Mouse (Mus musculus) heart, embryonic 14.5 days (tissue): ENCODE measurements around the gene Zfp568. TPM values are rescaled to one million over a fixed set of nuclear protein-coding genes. Genes with fewer than 3 reads are reported as not detected.

Experiments
- ATAC-seq: fragments of 200-750 bp; cut with Nextera tagmentation; 2 replicates; pipeline ENCODE4 v1.8.0; 2017; ENCODE audit warnings: low read depth, moderate TSS enrichment; ENCODE audit not compliant: insufficient number of reproducible peaks, insufficient read depth, low FRiP score
- H3K27ac ChIP-seq, 2 experiments: fragments of 200-500 bp in 1 of 2; fragments of 300-500 bp in 1 of 2; sonication (generic) in 1 of 2; replicated peaks in 1 of 2; 2 replicates each; pipeline ENCODE4 v1.5.1; 2012 to 2014; ENCODE audit warnings: low read depth in 2 of 2, low read length in 2 of 2, control low read depth in 1 of 2, mild to moderate bottlenecking in 1 of 2, mixed read lengths in 1 of 2; ENCODE audit not compliant: control insufficient read depth in 1 of 2, insufficient read depth in 1 of 2
- H3K27me3 ChIP-seq: fragments of 300-500 bp; sonication (generic); 2 replicates; pipeline ENCODE4 v1.6.1; 2014; ENCODE audit warnings: mild to moderate bottlenecking, low read length, control low read depth; ENCODE audit not compliant: control insufficient read depth, insufficient read depth
- H3K36me3 ChIP-seq: fragments of 300-500 bp; sonication (generic); 2 replicates; pipeline ENCODE4 v1.6.1; 2014; ENCODE audit warnings: mild to moderate bottlenecking, control low read depth, low read length, mixed read lengths; ENCODE audit not compliant: control insufficient read depth, insufficient read depth
- H3K4me1 ChIP-seq, 2 experiments: fragments of 200-500 bp in 1 of 2; fragments of 300-500 bp in 1 of 2; sonication (generic) in 1 of 2; 2 replicates each; pipeline ENCODE4 v1.6.1; 2012 to 2014; ENCODE audit warnings: low read length in 2 of 2, control low read depth in 1 of 2, mixed read lengths in 1 of 2; ENCODE audit not compliant: control insufficient read depth in 2 of 2, insufficient read depth in 2 of 2
- H3K4me2 ChIP-seq: fragments of 300-500 bp; sonication (generic); 2 replicates; pipeline ENCODE4 v1.6.1; 2014; ENCODE audit warnings: mild to moderate bottlenecking, low read length
- H3K4me3 ChIP-seq, 2 experiments: fragments of 200-500 bp in 1 of 2; fragments of 300-500 bp in 1 of 2; sonication (generic) in 1 of 2; 2 replicates each; pipeline ENCODE4 v1.5.1; 2012 to 2014; ENCODE audit warnings: low read length in 2 of 2, mild to moderate bottlenecking in 2 of 2, control low read depth in 1 of 2, low read depth in 1 of 2, moderate library complexity in 1 of 2; ENCODE audit not compliant: control insufficient read depth in 1 of 2, insufficient read depth in 1 of 2
- H3K9ac ChIP-seq: fragments of 300-500 bp; sonication (generic); 2 replicates; pipeline ENCODE4 v1.6.1; 2014; ENCODE audit warnings: mild to moderate bottlenecking, low read length
- H3K9me3 ChIP-seq: fragments of 300-500 bp; sonication (generic); 2 replicates; pipeline ENCODE4 v1.6.1; 2016; ENCODE audit warnings: low read length, control low read depth; ENCODE audit not compliant: control insufficient read depth
- WGBS: fragments of 180-500 bp; shearing (Covaris S2); extraction: QIAGEN DNeasy Blood & Tissue Kit; methylation state at CpG from one replicate; pipeline ENCODE4 v1.1.7; 2014; 5-methylcytosine and 5-hydroxymethylcytosine counted together
- polyA plus RNA-seq: library from polyadenylated mRNA; unstranded; fragments of >200 nt; fragmentation: Nextera tagmentation; extraction: Ambion mirVana; gene quantifications from 2 replicates; pipeline ENCODE4 v1.2.1, GENCODE M21; 2014

Zfp568 gene
- polyA plus RNA-seq, 1 experiment from 2014 or later: 27.4 TPM

GRCm38 (mm10) chr7:30025358-30025757, 41.6 kb downstream of the Zfp568 start:
- H3K4me3 ChIP-seq: no peak overlapping the region
- WGBS: 72% methylated on average over 5 of the region's 5 CpGs
- no peak overlapping the region for H3K27ac ChIP-seq
- peaks cover 80% of the 10 kb centered on the region for H3K36me3 ChIP-seq
- no peaks in the 10 kb centered on the region for H3K9me3 ChIP-seq
- H3K27me3 ChIP-seq: no peaks in the 10 kb centered on the region
- no peak overlapping the region for H3K9ac ChIP-seq
- no peak overlapping the region for H3K4me2 ChIP-seq
- no peaks in the 10 kb centered on the region; a peak in 1 of 4 replicates for H3K4me1 ChIP-seq
- no peak for ATAC-seq

- H3K4me2 ChIP-seq: no peak overlapping the region
- H3K36me3 ChIP-seq: peaks cover 62% of the 10 kb centered on the region
- WGBS: 80% methylated on average over 4 of the region's 4 CpGs
- H3K27ac ChIP-seq: no peak overlapping the region
- no peak for ATAC-seq
- no peaks in the 10 kb centered on the region; a peak in 1 of 4 replicates for H3K4me1 ChIP-seq
- no peaks in the 10 kb centered on the region for H3K9me3 ChIP-seq
- H3K9ac ChIP-seq: no peak overlapping the region
- H3K27me3 ChIP-seq: no peaks in the 10 kb centered on the region
- no peak overlapping the region for H3K4me3 ChIP-seq
Observed at GRCm38 (mm10) chr7:30027331-30027730, 43.6 kb downstream of the Zfp568 start.

- H3K4me3 ChIP-seq: no peak overlapping the region
- H3K4me1 ChIP-seq: no peaks in the 10 kb centered on the region; a peak in 1 of 4 replicates
- H3K27me3 ChIP-seq: no peaks in the 10 kb centered on the region
- peaks cover 50% of the 10 kb centered on the region for H3K36me3 ChIP-seq
- 81% methylated on average over 3 of the region's 3 CpGs for WGBS
- no peak overlapping the region for H3K9ac ChIP-seq
- H3K9me3 ChIP-seq: no peaks in the 10 kb centered on the region
- no peak overlapping the region for H3K27ac ChIP-seq
- H3K4me2 ChIP-seq: no peak overlapping the region
- no peak for ATAC-seq
Observed at GRCm38 (mm10) chr7:30028572-30028971, 44.8 kb downstream of the Zfp568 start.

GRCm38 (mm10) chr7:30030677-30031076, 46.9 kb downstream of the Zfp568 start:
- H3K27ac ChIP-seq: no peak overlapping the region
- H3K4me2 ChIP-seq: no peak overlapping the region
- H3K9me3 ChIP-seq: no peaks in the 10 kb centered on the region
- no peak overlapping the region for H3K4me3 ChIP-seq
- H3K36me3 ChIP-seq: peaks cover 30% of the 10 kb centered on the region
- 36% methylated on average over 6 of the region's 6 CpGs for WGBS
- ATAC-seq: no peak
- H3K9ac ChIP-seq: no peak overlapping the region
- no peaks in the 10 kb centered on the region; a peak in 1 of 4 replicates for H3K4me1 ChIP-seq
- H3K27me3 ChIP-seq: no peaks in the 10 kb centered on the region

GRCm38 (mm10) chr7:30031379-30031778, 47.6 kb downstream of the Zfp568 start:
- no peak for ATAC-seq
- Histone ChIP-seq H3K4me1 (no peaks in the 10 kb centered on the region; a peak in 1 of 4 replicates), H3K27me3 (no peaks in the 10 kb centered on the region), H3K9me3 (no peaks in the 10 kb centered on the region), H3K27ac (no peak overlapping the region), H3K4me2 (no peak overlapping the region), H3K36me3 (peaks cover 23% of the 10 kb centered on the region), H3K9ac (no peak overlapping the region), H3K4me3 (no peak overlapping the region)
- 82% methylated on average over 3 of the region's 3 CpGs for WGBS

- WGBS: 92% methylated on average over 12 of the region's 12 CpGs
Observed at GRCm38 (mm10) chr7:30034331-30034730, 50.6 kb downstream of the Zfp568 start.

GRCm38 (mm10) chr7:30044354-30044753, 60.6 kb downstream of the Zfp568 start:
- Histone ChIP-seq H3K27me3 (no peaks in the 10 kb centered on the region), H3K9me3 (no peaks in the 10 kb centered on the region), H3K36me3 (no peaks in the 10 kb centered on the region), H3K4me2 (no peak overlapping the region), H3K4me1 (no peaks in the 10 kb centered on the region), H3K4me3 (no peak overlapping the region), H3K27ac (no peak overlapping the region), H3K9ac (no peak overlapping the region)
- ATAC-seq: no peak
- 60% methylated on average over 9 of the region's 9 CpGs for WGBS

More at GRCm38 (mm10) chr7:30034331-30034730, 50.6 kb downstream of the Zfp568 start:
- no peaks in the 10 kb centered on the region for H3K27me3 ChIP-seq
- no peak overlapping the region for H3K9ac ChIP-seq
- H3K27ac ChIP-seq: no peak overlapping the region
- ATAC-seq: no peak
- no peaks in the 10 kb centered on the region for H3K4me1 ChIP-seq
- no peak overlapping the region for H3K4me2 ChIP-seq
- H3K36me3 ChIP-seq: peaks cover 24% of the 10 kb centered on the region
- no peaks in the 10 kb centered on the region for H3K9me3 ChIP-seq
- no peak overlapping the region for H3K4me3 ChIP-seq

- H3K4me1 ChIP-seq: peaks cover 3 to 10% of the 10 kb centered on the region in 2 experiments
- H3K9ac ChIP-seq: no peak overlapping the region
- no peak overlapping the region for H3K4me2 ChIP-seq
- no peaks in the 10 kb centered on the region for H3K9me3 ChIP-seq
- no peak overlapping the region for H3K27ac ChIP-seq
- no peaks in the 10 kb centered on the region for H3K27me3 ChIP-seq
- ATAC-seq: no peak
- no peak overlapping the region for H3K4me3 ChIP-seq
- H3K36me3 ChIP-seq: no peaks in the 10 kb centered on the region
- 70% methylated on average over 4 of the region's 4 CpGs for WGBS
Observed at GRCm38 (mm10) chr7:30048126-30048525, 64.4 kb downstream of the Zfp568 start.
